7 mouse cellular contexts compared by ENCODE assay signal in genomic region chr7:19327128-19327527, GRCm38 (mm10). TPM values are rescaled to one million over a fixed set of nuclear protein-coding genes. Genes with fewer than 3 reads are reported as not detected.
DNase-seq lines count a peak whose midpoint lies in the region; ATAC-seq lines count a peak whose summit lies in the region.

No protein-coding gene starts in this region.

- peak; percentile 94 to 95 for DNase-seq in adrenal gland, postnatal 36 days
- DNase-seq in embryonic facial prominence, embryonic 10.5 days (ENCODE audit: low spot score): peak; percentile 90
- peak; percentile 91 for DNase-seq in kidney, adult 11 months
- peak; percentile 81 for DNase-seq in splenic B cell, adult 2 months (ENCODE audit: low read depth, low spot score)

- peaks cover 25% of the 10 kb centered on the region for H3K4me1 ChIP-seq in embryonic facial prominence, embryonic 10.5 days
- peaks cover 19% of the 10 kb centered on the region for H3K4me1 ChIP-seq in limb, embryonic 12.5 days (replicated peaks)
- peaks cover 22% of the 10 kb centered on the region for H3K4me1 ChIP-seq in midbrain, embryonic 13.5 days (replicated peaks)

- peak; percentile 75 for ATAC-seq in granulocyte monocyte progenitor cell, adult 5-6 weeks (replicated peaks; ENCODE audit: poor library complexity, severe bottlenecking)
- 0 out of 2 replicates have a peak, but pooled peaks have one; percentile 17 for ATAC-seq in limb, embryonic 12.5 days (ENCODE audit: insufficient number of reproducible peaks, insufficient read depth, low FRiP score, low TSS enrichment, low read depth)
- ATAC-seq in midbrain, embryonic 13.5 days: peak; percentile 53

- no peaks in the 10 kb centered on the region for H3K36me3 ChIP-seq in embryonic facial prominence, embryonic 10.5 days (replicated peaks)
- no peaks in the 10 kb centered on the region for H3K36me3 ChIP-seq in limb, embryonic 12.5 days
- no peaks in the 10 kb centered on the region for H3K36me3 ChIP-seq in midbrain, embryonic 13.5 days
- no peaks in the 10 kb centered on the region for H3K36me3 ChIP-seq in splenic B cell, adult 2 months (ENCODE audit: control insufficient read depth, insufficient read depth, low read length, poor library complexity, severe bottlenecking)

- under 1% methylated on average over 22 of the region's 22 CpGs for WGBS in embryonic facial prominence, embryonic 10.5 days
- under 1% methylated on average over 22 of the region's 22 CpGs for WGBS in limb, embryonic 12.5 days
- 1% methylated on average over 22 of the region's 22 CpGs for WGBS in midbrain, embryonic 13.5 days

- H3K27me3 ChIP-seq in embryonic facial prominence, embryonic 10.5 days (replicated peaks; ENCODE audit: low read depth, poor library complexity, severe bottlenecking): peaks cover 42% of the 10 kb centered on the region
- H3K27me3 ChIP-seq in limb, embryonic 12.5 days: peaks cover 11% of the 10 kb centered on the region
- H3K27me3 ChIP-seq in midbrain, embryonic 13.5 days: peaks cover 8% of the 10 kb centered on the region
- H3K27me3 ChIP-seq in splenic B cell, adult 2 months (ENCODE audit: control insufficient read depth, insufficient read depth, low read length, poor library complexity, severe bottlenecking): no peaks in the 10 kb centered on the region

- H3K9ac ChIP-seq in limb, embryonic 12.5 days (replicated peaks): peak overlapping the region; percentile 35
- peak overlapping the region; percentile 58 for H3K9ac ChIP-seq in midbrain, embryonic 13.5 days (replicated peaks)

- H3K4me2 ChIP-seq in limb, embryonic 12.5 days: peak overlapping the region; percentile 64
- peak overlapping the region; percentile 68 for H3K4me2 ChIP-seq in midbrain, embryonic 13.5 days (replicated peaks)

- no peaks in the 10 kb centered on the region for H3K9me3 ChIP-seq in embryonic facial prominence, embryonic 10.5 days
- H3K9me3 ChIP-seq in limb, embryonic 12.5 days: no peaks in the 10 kb centered on the region; the same call in 1 of the 2 replicates
- H3K9me3 ChIP-seq in midbrain, embryonic 13.5 days: no peaks in the 10 kb centered on the region

- peak overlapping the region; percentile 58 for H3K4me3 ChIP-seq in embryonic facial prominence, embryonic 10.5 days
- H3K4me3 ChIP-seq in limb, embryonic 12.5 days (replicated peaks): peak overlapping the region; percentile 34
- peak overlapping the region; percentile 43 for H3K4me3 ChIP-seq in midbrain, embryonic 13.5 days (replicated peaks)

- H3K27ac ChIP-seq in embryonic facial prominence, embryonic 10.5 days (replicated peaks): peak overlapping the region; percentile 78
- H3K27ac ChIP-seq in limb, embryonic 12.5 days: peak overlapping the region; percentile 53; the same call in 1 of the 2 replicates
- peak overlapping the region; percentile 53 for H3K27ac ChIP-seq in midbrain, embryonic 13.5 days

RNA-seq across cellular contexts. Expression of gene Fosb, which starts 17.3 kb away (rescaled TPM):
- 10 to 100 TPM; 11.2 to 23.6 TPM for total RNA-seq in adrenal gland, postnatal 36 days (2021)
- 0.09 TPM in 1 of 2 replicates, not detected in the other for polyA plus RNA-seq in embryonic facial prominence, embryonic 10.5 days (2016; fragmentation: Nextera tagmentation; extraction: Ambion mirVana)
- total RNA-seq in granulocyte monocyte progenitor cell, adult 5-6 weeks (2014; fragmentation: Nextera tagmentation): 8.1 and 13.7 TPM in 2 replicates
- 19.3 and 24.4 TPM in 2 replicates for total RNA-seq in granulocyte monocyte progenitor cell, adult 5-6 weeks (2017)
- polyA plus RNA-seq in limb, embryonic 12.5 days (2016; fragmentation: Nextera tagmentation; extraction: Ambion mirVana): 0.18 and 0.20 TPM in 2 replicates
- not detected in 2 replicates for polyA plus RNA-seq in midbrain, embryonic 13.5 days (2015; fragmentation: Nextera tagmentation; extraction: Ambion mirVana)

RNA-seq across cellular contexts. Expression of gene Ercc1, which starts 17.4 kb away (rescaled TPM):
- 10 to 100 TPM; 33.0 to 38.8 TPM for total RNA-seq in adrenal gland, postnatal 36 days (2021)
- 102 and 107 TPM in 2 replicates for polyA plus RNA-seq in embryonic facial prominence, embryonic 10.5 days (2016; fragmentation: Nextera tagmentation; extraction: Ambion mirVana)
- total RNA-seq in granulocyte monocyte progenitor cell, adult 5-6 weeks (2014; fragmentation: Nextera tagmentation): 12.4 and 42.8 TPM in 2 replicates
- 29.4 and 34.9 TPM in 2 replicates for total RNA-seq in granulocyte monocyte progenitor cell, adult 5-6 weeks (2017)
- polyA plus RNA-seq in limb, embryonic 12.5 days (2016; fragmentation: Nextera tagmentation; extraction: Ambion mirVana): 92.3 and 105 TPM in 2 replicates
- 84.1 and 91.9 TPM in 2 replicates for polyA plus RNA-seq in midbrain, embryonic 13.5 days (2015; fragmentation: Nextera tagmentation; extraction: Ambion mirVana)

RNA-seq across cellular contexts. Expression of gene Cd3eap, which starts 32.2 kb away (rescaled TPM):
- 10 to 100 TPM; 11.3 to 12.8 TPM for total RNA-seq in adrenal gland, postnatal 36 days (2021)
- polyA plus RNA-seq in embryonic facial prominence, embryonic 10.5 days (2016; fragmentation: Nextera tagmentation; extraction: Ambion mirVana): 26.8 and 28.9 TPM in 2 replicates
- total RNA-seq in granulocyte monocyte progenitor cell, adult 5-6 weeks (2014; fragmentation: Nextera tagmentation): 20.3 and 26.1 TPM in 2 replicates
- 23.2 and 39.9 TPM in 2 replicates for total RNA-seq in granulocyte monocyte progenitor cell, adult 5-6 weeks (2017)
- polyA plus RNA-seq in limb, embryonic 12.5 days (2016; fragmentation: Nextera tagmentation; extraction: Ambion mirVana): 28.4 TPM in 2 replicates
- 19.6 and 20.4 TPM in 2 replicates for polyA plus RNA-seq in midbrain, embryonic 13.5 days (2015; fragmentation: Nextera tagmentation; extraction: Ambion mirVana)

RNA-seq across cellular contexts. Expression of gene Ppp1r13l, which starts 32.4 kb away (rescaled TPM):
- total RNA-seq in adrenal gland, postnatal 36 days (2021): 1 to 10 TPM; 5.8 to 8.9 TPM
- 6.9 and 7.1 TPM in 2 replicates for polyA plus RNA-seq in embryonic facial prominence, embryonic 10.5 days (2016; fragmentation: Nextera tagmentation; extraction: Ambion mirVana)
- 1.8 and 1.9 TPM in 2 replicates for total RNA-seq in granulocyte monocyte progenitor cell, adult 5-6 weeks (2014; fragmentation: Nextera tagmentation)
- total RNA-seq in granulocyte monocyte progenitor cell, adult 5-6 weeks (2017): 0.26 and 0.57 TPM in 2 replicates
- 7.1 and 9.3 TPM in 2 replicates for polyA plus RNA-seq in limb, embryonic 12.5 days (2016; fragmentation: Nextera tagmentation; extraction: Ambion mirVana)
- polyA plus RNA-seq in midbrain, embryonic 13.5 days (2015; fragmentation: Nextera tagmentation; extraction: Ambion mirVana): 1.2 and 2.3 TPM in 2 replicates

RNA-seq across cellular contexts. Expression of gene Rtn2, which starts 44.7 kb away (rescaled TPM):
- 1 to 10 TPM; 4.6 to 5.1 TPM for total RNA-seq in adrenal gland, postnatal 36 days (2021)
- 16.6 and 18.8 TPM in 2 replicates for polyA plus RNA-seq in embryonic facial prominence, embryonic 10.5 days (2016; fragmentation: Nextera tagmentation; extraction: Ambion mirVana)
- total RNA-seq in granulocyte monocyte progenitor cell, adult 5-6 weeks (2014; fragmentation: Nextera tagmentation): not detected in 2 replicates
- total RNA-seq in granulocyte monocyte progenitor cell, adult 5-6 weeks (2017): not detected in 2 replicates
- 12.4 and 12.8 TPM in 2 replicates for polyA plus RNA-seq in limb, embryonic 12.5 days (2016; fragmentation: Nextera tagmentation; extraction: Ambion mirVana)
- 97.4 and 102 TPM in 2 replicates for polyA plus RNA-seq in midbrain, embryonic 13.5 days (2015; fragmentation: Nextera tagmentation; extraction: Ambion mirVana)

Comparison
In these comparisons a context has a peak if more than half of its experiments do, and no peak if none do; other contexts are left out.
1. Peak in every context shown above with its lines: DNase-seq, ATAC-seq, H3K4me3 ChIP-seq and H3K27ac ChIP-seq.
2. ATAC-seq: peak in every context shown above with its lines; median percentile 75 in granulocyte monocyte progenitor cell, adult 5-6 weeks; 53 in midbrain, embryonic 13.5 days; 17 in limb, embryonic 12.5 days.